Mouse (Mus musculus) activated CD4-positive, CD25-positive, alpha-beta regulatory T cell, adult 9 weeks (primary cell): ENCODE results near the gene Iffo2. TPM values are rescaled to one million over a fixed set of nuclear protein-coding genes. Genes with fewer than 3 reads are reported as not detected.

Source experiments
- polyA plus RNA-seq: library from polyadenylated mRNA; unstranded; fragments of 100-300 nt; shearing (Covaris generic); gene quantifications from one replicate; pipeline ENCODE4 v1.2.1, GENCODE M21; 2017

Iffo2 gene
- 2.0 TPM for polyA plus RNA-seq

DNA sequence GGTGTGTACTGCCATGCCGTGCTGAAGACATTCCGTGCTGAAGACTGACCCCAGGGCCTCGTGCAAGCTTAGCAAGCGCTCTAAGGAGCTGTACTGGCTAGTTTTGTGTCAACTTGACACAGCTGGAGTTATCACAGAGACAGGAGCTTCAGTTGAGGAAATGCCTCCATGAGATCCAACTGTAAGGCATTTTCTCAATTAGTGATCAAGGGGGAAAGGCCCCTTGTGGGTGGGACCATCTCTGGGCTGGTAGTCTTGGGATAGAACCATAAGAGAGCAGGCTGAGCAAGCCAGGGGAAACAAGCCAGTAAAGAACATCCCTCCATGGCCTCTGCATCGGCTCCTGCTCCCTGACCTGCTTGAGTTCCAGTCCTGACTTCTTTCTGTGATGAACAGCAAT lies at the start of gene Iffo2:
TSS of gene Iffo2 (plus strand) at position 301 of the 400 bp plus-strand sequence.

GRCm38 (mm10) chr4:139602357-139603244 lies 72.3 kb downstream of the Iffo2 start, which contains the start of gene Gm21969:
Gm21969 (plus strand) TSS chr4:139603186.

DNA sequence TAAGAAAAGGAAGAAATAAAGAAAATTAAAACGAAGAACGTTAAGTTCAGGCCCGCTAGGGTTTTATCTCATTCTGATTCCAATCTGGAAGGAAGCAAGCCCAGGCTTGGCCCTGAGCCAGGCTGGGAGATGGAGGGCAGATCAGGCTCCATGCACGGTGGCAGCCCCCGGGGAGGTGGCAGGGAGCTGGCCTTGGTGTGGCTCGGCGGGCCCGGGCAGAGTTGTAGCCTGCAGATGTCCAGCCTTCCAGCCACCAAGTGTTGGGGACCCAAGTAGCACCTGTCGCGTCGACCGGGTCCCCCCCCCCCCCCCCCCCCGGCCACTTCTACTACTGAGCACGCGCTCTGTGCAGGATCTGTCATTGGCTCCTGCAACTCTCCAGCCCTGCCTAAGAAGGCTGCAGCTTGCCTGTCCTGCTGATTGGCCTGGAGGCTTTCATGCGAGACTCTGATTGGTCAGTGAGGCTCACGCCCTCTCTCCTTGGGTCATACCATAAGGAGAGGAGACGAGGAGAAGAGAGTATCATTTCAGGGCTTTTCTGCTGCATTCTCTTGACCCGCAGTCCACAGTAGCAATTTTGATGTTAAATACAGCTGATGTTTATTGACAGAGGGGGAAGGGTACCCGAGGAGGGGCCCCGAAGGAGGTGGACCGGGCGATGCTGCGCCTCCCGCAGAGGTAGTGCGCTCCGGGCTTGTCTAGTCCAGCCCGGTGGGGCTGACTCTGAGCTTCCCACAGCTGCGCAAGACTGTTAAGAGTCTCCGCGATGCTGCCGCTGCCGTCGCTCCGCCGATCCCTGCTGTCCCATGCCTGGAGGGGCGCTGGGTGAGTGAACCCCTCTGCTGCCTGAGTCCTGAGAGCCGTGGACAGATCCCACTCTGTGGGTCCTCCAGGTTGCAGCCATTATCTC lies 92.3 kb downstream of the Iffo2 start, which contains the start of gene Aldh4a1:
TSS of gene Aldh4a1 (plus strand) at position 494 of the 910 bp plus-strand sequence.

DNA sequence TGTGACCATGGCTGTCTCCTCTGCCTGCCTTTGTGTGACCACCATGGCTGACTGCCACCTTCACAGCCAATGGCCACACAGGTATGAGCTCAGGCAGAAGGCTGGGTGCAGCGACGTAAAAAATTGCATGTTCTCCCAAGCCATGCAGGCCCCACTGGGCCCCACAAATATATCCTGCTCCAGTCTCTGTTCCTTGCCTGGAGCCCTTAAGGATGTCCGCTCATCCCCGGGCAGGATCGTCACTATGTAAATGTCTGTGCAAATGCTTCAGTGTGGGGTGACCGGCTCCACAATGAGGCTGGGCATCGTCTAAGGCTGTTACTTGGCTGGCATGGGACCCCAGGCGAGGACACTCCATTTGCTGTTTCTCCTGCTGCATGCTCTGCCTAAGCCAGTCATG lies 122.9 kb downstream of the Iffo2 start, which contains the start of gene Tas1r2:
TSS of gene Tas1r2 (plus strand) at position 301 of the 400 bp plus-strand sequence.

Other genes with a start within 250 kb of the Iffo2 start
- 15.1 TPM for gene Pqlc2, start 219.8 kb upstream of the Iffo2 start, polyA plus RNA-seq
- 11.6 TPM for gene Akr7a5, start 219.8 kb upstream of the Iffo2 start, polyA plus RNA-seq
- 86.6 TPM for gene Mrto4, start 178.0 kb upstream of the Iffo2 start, polyA plus RNA-seq
- 61.6 TPM for gene Emc1, start 178.0 kb upstream of the Iffo2 start, polyA plus RNA-seq
- gene Ubr4, start 177.9 kb upstream of the Iffo2 start, polyA plus RNA-seq, result 61.6 TPM
- gene Gm21969, start 72.6 kb downstream of the Iffo2 start, polyA plus RNA-seq, result not detected
- gene Aldh4a1, start 92.3 kb downstream of the Iffo2 start, polyA plus RNA-seq, result 22.9 TPM
- gene Tas1r2, start 123.0 kb downstream of the Iffo2 start, polyA plus RNA-seq, result not detected